Mouse (Mus musculus): ENCODE measurements around the gene Gm1110.

- TF ChIP-seq CTCF (IDR thresholded peaks at IDR 0.05; ENCODE audit: borderline replicate concordance, control insufficient read depth, extremely low read depth, insufficient read depth, low read length, poor library complexity) (no peak), POLR2A (IDR thresholded peaks at IDR 0.05; ENCODE audit: control insufficient read depth, extremely low read depth, insufficient read depth, low read length, poor library complexity) (no peak)
These were observed 24.9 kb upstream of the Gm1110 start for GRCm38 (mm10) chr9:26947790-26948189.
